Mouse (Mus musculus) cerebellum, adult (tissue): Measurements from ENCODE around the gene Epha4.

Source experiments
- ATAC-seq: cut with Nextera tagmentation; 2 replicates; pipeline ENCODE4 v1.9.2; 2017; ENCODE audit warnings: mild to moderate bottlenecking, moderate library complexity, mixed read lengths; ENCODE audit not compliant: insufficient number of reproducible peaks, low FRiP score, low TSS enrichment

Gene Epha4

DNA sequence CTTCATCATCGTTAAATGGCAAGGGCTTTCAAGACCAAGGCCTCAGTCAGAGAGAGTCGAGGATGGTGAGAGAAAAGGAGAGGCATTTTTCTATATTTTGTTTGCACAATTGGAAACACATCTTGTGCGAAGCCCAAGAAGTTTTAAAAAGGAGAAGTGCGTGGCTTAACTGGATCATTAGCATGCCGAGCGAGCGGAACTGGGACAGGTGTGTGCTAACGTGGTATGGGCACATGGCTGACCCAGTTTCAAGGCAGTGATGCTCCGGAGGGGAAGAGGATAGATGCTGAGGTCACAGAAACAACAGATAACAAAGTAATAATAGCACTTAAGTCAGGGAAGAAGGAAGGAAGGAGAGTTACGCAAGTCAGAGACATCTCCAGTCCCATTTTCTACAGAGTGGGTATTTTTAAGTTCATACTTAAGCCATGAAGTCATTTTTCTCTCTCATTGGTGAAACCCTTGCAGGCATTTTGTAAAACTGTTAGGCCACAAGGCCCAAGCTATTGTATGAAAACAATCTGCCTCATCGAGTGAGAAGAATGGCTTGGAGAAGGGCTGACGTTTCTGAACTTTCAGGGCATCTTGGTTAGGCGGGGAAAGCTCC lies 26.9 kb downstream of the Epha4 start:
- ATAC-seq, result no peak

- ATAC-seq, result no peak
Observed at GRCm38 (mm10) chr1:77484766-77485596, 29.9 kb downstream of the Epha4 start.

GRCm38 (mm10) chr1:77475808-77476413 lies 39.0 kb downstream of the Epha4 start:
- ATAC-seq, result no peak

DNA sequence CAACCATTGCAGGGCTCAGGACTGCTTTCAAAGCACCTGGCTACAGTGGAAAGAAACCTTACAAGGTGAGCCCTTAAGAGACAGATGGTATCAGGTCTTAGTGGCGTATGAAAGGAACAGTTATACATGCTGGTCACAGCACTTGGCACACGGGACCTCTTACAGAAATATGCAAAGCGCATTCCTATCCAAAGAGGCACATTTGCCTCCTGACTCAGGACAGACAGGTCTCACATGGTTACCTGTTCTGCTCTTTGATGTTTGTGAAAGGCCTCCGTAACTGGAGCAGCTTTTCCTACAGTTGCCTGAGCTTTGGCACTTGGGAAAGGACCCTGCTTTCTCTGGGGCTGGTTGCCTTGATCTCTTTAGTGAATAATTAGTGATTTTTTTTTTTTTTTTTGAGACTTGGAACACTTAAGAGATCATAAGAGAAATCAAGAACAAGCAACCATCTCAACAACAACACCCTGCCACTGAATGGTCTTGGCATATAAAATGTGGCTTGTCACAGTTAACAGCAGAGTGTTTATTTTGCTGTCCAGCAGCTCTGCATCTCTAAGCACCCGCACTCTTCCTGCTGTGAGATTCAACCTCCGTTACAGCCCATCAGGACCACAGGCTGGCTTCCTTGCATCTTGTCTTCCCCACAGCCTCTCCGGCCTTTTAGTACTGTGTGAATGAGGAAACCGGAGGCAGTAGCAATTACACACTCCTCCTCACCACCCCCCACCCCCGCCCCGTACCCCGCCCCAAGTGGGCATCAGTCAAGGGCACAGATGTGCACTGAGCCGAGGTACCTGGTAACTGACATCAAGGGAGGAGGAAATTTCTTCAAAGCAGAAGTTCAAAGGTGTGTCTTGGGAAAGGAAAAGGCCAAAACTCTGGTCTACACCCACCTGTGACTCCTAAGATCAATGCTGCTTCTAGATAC lies 41.2 kb downstream of the Epha4 start:
- ATAC-seq, result no peak

GRCm38 (mm10) chr1:77472566-77472965 lies 42.3 kb downstream of the Epha4 start:
- no peak for ATAC-seq

DNA sequence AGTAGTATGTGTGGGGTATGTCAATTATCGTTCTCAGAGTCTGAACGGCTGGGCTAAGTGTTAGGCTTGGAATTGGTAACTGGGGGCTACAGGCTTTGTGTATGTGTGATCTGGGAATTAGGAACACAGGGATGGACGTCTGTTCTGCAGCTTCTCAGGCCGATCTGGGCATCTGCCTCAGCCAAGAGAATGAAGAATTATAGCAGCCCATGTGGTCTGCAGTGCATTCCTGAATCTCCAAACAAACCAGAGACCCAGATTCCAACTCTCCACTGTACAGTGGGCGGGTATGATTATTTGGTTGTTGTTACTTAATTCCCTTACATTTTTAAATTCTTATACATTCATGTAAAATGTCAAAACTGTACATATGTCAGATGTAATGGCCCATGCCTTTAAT lies 43.4 kb downstream of the Epha4 start:
- ATAC-seq, result no peak

DNA sequence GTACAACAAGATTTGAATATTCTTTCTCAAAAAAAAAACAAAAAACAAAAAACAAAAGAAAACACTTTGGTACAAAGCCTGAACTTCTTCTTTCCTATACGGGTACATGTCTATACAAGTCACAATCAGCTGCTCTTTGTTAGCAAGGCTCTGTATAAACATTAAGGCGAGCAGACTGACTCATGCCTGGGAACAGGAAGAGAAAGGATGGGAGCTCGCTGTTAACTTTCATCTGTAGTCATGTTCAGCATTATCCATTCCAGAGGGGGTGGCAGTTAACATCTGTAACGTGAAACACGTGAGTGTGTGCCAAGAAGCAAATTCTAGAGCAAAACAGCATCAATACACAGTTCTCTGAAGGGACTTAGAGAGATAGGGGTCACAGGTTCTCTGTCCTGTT lies 43.9 kb downstream of the Epha4 start:
- ATAC-seq, result no peak

DNA sequence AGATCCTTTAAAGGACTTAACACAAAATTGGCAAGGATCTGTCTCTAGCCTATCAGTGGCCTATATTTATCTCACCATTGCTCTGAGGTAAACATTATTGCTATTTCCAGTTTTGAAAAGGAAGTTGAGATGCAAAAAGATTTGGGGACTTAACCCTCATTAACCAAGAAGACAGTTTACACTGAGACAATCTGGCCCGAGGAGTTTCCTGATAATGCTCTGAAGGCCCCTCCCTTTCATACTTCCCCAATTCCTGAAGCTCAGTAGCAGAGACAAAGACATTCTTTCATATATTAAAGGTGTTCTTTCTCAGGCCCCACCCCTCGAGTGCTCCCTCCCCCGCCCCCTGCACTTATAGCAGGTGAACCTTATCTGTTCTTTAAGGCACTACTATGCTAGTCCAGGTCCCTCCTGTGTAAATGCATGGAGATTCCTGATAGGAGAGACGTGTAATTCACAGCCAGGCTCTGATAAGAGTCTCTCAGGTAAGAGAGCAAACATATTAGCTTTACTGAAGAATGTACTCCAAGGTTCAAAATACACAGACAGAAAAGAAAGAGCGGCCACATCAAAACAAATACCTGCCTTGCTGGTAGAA lies 46.1 kb downstream of the Epha4 start:
- no peak for ATAC-seq

DNA sequence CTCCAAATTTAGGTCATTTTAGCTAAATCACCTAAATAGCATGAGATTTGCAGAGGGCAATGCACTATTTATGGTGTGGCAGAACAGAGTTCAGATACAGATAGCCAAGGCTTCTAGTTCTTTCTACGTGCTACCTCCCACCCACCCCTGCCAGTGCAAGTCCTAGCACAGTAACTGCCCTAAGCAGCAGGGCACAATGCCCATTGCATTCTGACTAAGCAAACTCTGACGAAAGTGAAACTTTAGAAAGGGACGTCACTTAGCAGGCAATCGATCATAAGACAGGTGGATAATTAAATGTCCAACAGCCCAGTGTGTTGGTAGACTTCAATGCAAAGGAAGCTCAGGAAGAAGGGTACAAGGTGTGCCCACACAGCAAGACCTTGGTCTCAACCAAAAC lies 49.4 kb downstream of the Epha4 start:
- ATAC-seq, result no peak

GRCm38 (mm10) chr1:77464108-77464507 lies 50.8 kb downstream of the Epha4 start:
- ATAC-seq, result no peak

- ATAC-seq, result no peak
Observed at GRCm38 (mm10) chr1:77461877-77462615, 52.8 kb downstream of the Epha4 start.

DNA sequence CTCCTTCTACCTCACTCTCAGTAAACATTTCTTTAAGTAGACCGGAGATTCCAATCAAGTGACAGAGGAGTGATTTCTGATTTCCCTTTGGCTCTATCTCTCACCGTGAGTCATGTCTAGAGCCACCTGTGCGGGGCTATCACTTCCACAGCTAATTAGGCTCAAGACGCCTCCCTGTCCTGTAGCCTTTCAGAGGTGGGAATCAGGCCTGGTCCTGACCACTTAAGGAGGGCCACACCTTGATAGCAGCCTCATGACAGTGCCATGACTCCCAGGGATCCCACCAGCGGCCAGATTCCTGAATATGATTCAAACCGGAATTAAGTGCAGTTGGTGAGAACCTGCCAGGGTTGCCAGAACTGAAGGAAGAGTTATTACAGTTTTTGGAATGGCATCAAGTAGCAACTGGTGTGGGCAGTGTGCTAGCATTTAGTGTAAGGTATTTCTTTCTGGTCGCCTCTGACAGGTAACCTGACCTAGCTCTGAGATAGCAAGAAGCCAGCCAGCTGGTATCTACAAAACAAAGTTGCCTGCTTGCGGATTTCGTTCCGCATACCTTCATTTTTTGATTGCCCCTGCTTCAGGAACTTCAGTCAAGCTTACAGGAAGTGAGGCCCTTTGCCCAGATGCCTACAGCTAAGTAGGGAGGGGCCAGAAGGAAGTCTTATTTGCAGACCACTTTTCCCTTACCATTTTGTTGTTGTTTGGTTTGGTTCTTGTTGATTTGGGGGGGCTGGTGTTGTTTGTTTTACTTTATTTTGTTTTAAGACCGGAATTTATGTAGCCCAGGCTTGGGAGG lies 53.9 kb downstream of the Epha4 start:
- ATAC-seq, result no peak

DNA sequence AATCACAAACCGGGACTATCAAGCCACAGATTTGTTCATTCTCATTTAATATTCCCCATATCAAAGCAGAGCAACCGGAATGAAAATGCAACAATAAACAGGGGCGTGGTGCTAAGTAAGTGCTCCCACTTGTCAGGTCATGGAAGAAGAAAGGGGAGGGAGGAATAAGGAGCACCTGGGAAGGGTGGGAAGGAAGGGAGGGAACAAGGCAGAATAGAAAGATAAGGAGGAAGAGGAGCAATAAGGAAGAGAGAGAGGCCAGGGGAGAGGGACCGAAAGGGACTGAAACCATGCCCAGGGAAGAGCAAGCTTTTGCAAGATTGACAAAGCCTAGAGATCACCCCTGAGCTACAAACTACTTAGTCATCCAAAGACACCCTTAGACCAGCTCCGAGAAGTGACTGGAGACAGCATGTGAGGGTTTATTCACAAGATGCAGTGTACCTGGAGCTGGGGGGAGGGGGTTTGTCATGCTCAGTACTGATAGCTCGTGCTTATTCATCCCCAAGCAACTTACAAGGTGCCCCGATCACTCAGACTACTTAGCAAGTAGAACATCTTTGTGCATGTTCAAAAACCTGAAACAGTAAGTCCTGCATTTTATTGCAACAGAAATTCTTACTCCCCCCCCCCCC lies 56.0 kb downstream of the Epha4 start:
- no peak for ATAC-seq

- ATAC-seq, result no peak
Observed at GRCm38 (mm10) chr1:77457446-77457800, 57.5 kb downstream of the Epha4 start.

- no peak for ATAC-seq
Observed at GRCm38 (mm10) chr1:77456695-77457445, 58.0 kb downstream of the Epha4 start.

DNA sequence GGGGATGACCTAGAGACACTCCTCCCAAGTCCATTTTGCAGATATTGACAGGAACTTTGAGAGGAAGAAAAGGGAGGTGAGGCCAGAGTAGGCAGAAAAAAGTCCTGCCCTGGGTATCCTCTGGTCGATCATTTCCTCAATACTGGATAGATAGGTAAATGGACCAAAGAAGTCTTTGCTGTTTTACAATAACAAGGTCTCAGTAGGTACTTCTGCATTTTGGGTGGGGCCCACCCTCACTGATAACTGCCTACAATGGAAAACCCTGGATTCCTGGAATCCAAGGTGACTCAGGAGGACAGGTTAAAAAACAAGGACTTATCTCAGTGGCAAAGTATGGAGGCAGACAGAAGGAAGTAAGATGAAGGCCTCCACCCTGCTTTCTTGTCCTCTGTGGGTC lies 61.1 kb downstream of the Epha4 start:
- no peak for ATAC-seq

DNA sequence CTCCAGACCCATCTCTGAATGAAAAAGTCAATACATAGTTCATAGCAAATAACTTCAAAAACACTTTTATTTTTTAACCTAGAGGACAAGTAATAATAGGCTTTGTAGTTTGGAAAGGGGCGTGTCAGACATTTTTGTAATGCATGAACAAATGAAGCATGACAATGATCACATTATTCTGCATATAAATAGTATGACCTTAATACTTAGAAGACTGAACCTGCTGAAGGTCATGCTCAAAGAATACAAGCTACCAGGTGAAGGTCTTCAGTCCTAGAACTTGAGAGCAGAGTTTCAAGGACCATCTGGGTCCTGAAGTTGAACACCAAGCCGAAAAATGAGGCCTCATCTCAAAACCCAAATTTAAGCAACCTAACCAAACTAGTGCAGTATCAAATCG lies 62.2 kb downstream of the Epha4 start:
- no peak for ATAC-seq

GRCm38 (mm10) chr1:77451541-77451940 lies 63.3 kb downstream of the Epha4 start:
- ATAC-seq, result no peak
